Mouse (Mus musculus) bone marrow macrophage, adult 2 months (primary cell): ENCODE measurements around the gene Prkaa2.

Experiments used
- CTCF ChIP-seq: IDR thresholded peaks from 2 replicates; pipeline ENCODE4 v1.5.1; 2012; ENCODE audit warnings: low read depth, mild to moderate bottlenecking, low read length, moderate library complexity
- POLR2A ChIP-seq: IDR thresholded peaks from 2 replicates; pipeline ENCODE4 v1.6.1; 2012; ENCODE audit warnings: mild to moderate bottlenecking, low read depth, low read length, borderline replicate concordance

GRCm38 (mm10) chr4:104985960-104986632 is 123.6 kb downstream of the Prkaa2 start:
- TF ChIP-seq CTCF = no peak
- no peak for TF ChIP-seq POLR2A
